Mouse (Mus musculus): ENCODE measurements around the gene Ush2a. TPM values are rescaled to one million over a fixed set of nuclear protein-coding genes. Genes with fewer than 3 reads are reported as not detected.

Gene Ush2a
- polyA plus RNA-seq, 1 experiment from 2014 or later = 0.15 TPM

DNA sequence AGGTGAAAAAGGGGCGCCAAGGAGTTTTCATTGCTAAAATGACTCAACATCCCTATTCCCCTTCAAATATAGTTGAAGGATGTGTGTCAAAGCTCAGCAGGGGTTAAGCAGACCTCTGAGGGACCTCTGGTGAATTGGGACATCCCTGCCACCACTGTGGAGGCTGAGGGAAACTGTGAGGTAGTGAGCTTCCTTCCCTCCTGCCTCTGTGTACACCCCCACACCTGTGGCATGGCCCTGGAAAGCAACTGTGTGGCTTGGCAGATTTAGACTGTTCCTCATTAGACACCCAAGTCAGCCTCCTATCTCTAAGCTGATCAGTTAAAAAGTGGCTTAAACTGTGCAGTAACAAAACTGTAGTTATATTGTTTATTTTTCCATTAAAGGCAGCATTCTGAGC is 275.2 kb downstream of the Ush2a start:
- Histone ChIP-seq H3K27ac (replicated peaks; ENCODE audit: low read depth, low read length) (no peak overlapping the region), H3K4me3 (ENCODE audit: low read depth, low read length) (no peak overlapping the region), H3K36me3 (ENCODE audit: control insufficient read depth, insufficient read depth, low read length) (no peaks in the 10 kb centered on the region), H3K9ac (ENCODE audit: low read length) (no peak overlapping the region), H3K4me2 (ENCODE audit: low read depth, severe bottlenecking) (no peak overlapping the region), H3K27me3 (ENCODE audit: control insufficient read depth, insufficient read depth, low read length) (no peaks in the 10 kb centered on the region), H3K4me1 (ENCODE audit: control insufficient read depth, insufficient read depth, low read length) (no peaks in the 10 kb centered on the region), H3K9me3 (ENCODE audit: control insufficient read depth, low read length) (no peaks in the 10 kb centered on the region)
- DNase-seq (ENCODE audit: low spot score) (no peak), ATAC-seq (ENCODE audit: insufficient number of reproducible peaks, low FRiP score, low TSS enrichment, low read depth) (no peak)
- 75% methylated on average over 1 of the region's 1 CpGs for WGBS

DNA sequence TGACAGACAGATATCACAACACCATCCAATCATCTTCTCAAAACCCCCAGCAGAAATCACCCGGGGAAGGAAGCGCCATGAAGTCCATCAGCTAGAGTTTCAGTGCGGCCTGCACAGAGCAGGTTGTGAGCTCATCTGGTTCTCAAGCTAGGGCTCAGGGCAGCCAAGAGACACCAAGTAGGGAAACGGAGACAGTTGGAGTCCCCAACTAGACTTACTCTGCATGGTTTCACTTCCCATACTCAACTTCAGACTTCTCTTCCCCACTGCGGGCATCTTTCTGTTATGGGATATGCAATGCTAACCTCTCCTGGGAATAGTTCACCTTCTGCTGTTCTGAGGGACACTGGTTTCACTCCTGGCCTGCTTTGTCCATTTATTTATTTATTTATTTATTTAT is 277.8 kb downstream of the Ush2a start:
- H3K4me3 ChIP-seq (ENCODE audit: low read depth, low read length) = no peak overlapping the region
- no peaks in the 10 kb centered on the region for H3K27me3 ChIP-seq (ENCODE audit: control insufficient read depth, insufficient read depth, low read length)
- no peaks in the 10 kb centered on the region for H3K9me3 ChIP-seq (ENCODE audit: control insufficient read depth, low read length)
- no peak overlapping the region for H3K4me2 ChIP-seq (ENCODE audit: low read depth, severe bottlenecking)
- WGBS = 93% methylated on average over 5 of the region's 5 CpGs
- H3K9ac ChIP-seq (ENCODE audit: low read length) = no peak overlapping the region
- DNase-seq (ENCODE audit: low spot score) = no peak
- H3K27ac ChIP-seq (replicated peaks; ENCODE audit: low read depth, low read length) = no peak overlapping the region
- no peak for ATAC-seq (ENCODE audit: insufficient number of reproducible peaks, low FRiP score, low TSS enrichment, low read depth)
- no peaks in the 10 kb centered on the region for H3K36me3 ChIP-seq (ENCODE audit: control insufficient read depth, insufficient read depth, low read length)
- H3K4me1 ChIP-seq (ENCODE audit: control insufficient read depth, insufficient read depth, low read length) = no peaks in the 10 kb centered on the region

DNA sequence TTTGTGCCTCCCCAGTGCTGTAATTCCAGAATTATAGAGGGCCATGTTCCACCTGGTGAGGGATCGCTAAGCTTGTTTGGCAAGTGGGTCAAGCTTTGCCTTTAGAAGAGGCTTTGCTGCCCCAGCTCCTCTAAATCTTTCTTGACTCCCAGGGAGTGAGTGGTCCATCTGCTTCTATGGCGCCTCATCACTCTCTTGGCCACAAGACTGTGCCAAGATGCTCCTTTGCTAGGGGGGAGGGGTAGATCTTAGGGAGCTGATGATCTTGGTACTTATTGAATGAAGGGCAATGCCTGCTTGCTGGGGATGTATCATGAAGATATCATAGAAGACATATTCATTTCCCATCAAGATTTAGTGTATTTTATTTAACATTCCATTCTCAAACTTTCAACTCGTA is 279.7 kb downstream of the Ush2a start:
- Histone ChIP-seq H3K4me3 (ENCODE audit: low read depth, low read length) (no peak overlapping the region), H3K27me3 (ENCODE audit: control insufficient read depth, insufficient read depth, low read length) (no peaks in the 10 kb centered on the region), H3K9me3 (ENCODE audit: control insufficient read depth, low read length) (no peaks in the 10 kb centered on the region), H3K4me1 (ENCODE audit: control insufficient read depth, insufficient read depth, low read length) (no peaks in the 10 kb centered on the region), H3K4me2 (ENCODE audit: low read depth, severe bottlenecking) (no peak overlapping the region), H3K9ac (ENCODE audit: low read length) (no peak overlapping the region), H3K27ac (replicated peaks; ENCODE audit: low read depth, low read length) (no peak overlapping the region), H3K36me3 (ENCODE audit: control insufficient read depth, insufficient read depth, low read length) (no peaks in the 10 kb centered on the region)
- no peak for ATAC-seq (ENCODE audit: insufficient number of reproducible peaks, low FRiP score, low TSS enrichment, low read depth)
- WGBS = 90% methylated on average over 3 of the region's 3 CpGs
- no peak for DNase-seq (ENCODE audit: low spot score)

DNA sequence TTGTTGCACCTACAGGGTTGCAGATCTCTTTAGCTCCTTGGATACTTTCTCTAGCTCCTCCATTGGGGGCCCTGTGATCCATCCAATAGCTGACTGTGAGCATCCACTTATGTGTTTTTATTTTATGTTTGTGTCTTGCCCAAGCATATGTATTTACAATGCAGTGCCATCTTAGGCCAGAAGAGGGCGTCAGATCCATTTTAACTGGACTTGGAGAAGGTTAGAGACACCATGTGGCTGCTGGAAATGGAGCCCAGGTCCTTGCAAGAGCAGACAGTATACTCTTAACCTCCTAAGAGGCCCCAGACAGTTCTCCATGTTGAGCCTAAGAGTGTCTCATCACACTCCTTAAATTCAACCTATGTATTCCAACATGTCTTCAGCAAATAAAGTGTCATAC is 281.5 kb downstream of the Ush2a start:
- Histone ChIP-seq H3K4me3 (ENCODE audit: low read depth, low read length) (no peak overlapping the region), H3K9me3 (ENCODE audit: control insufficient read depth, low read length) (no peaks in the 10 kb centered on the region), H3K27me3 (ENCODE audit: control insufficient read depth, insufficient read depth, low read length) (no peaks in the 10 kb centered on the region), H3K9ac (ENCODE audit: low read length) (no peak overlapping the region), H3K36me3 (ENCODE audit: control insufficient read depth, insufficient read depth, low read length) (no peaks in the 10 kb centered on the region), H3K4me2 (ENCODE audit: low read depth, severe bottlenecking) (no peak overlapping the region), H3K4me1 (ENCODE audit: control insufficient read depth, insufficient read depth, low read length) (no peaks in the 10 kb centered on the region), H3K27ac (replicated peaks; ENCODE audit: low read depth, low read length) (no peak overlapping the region)
- no peak for DNase-seq (ENCODE audit: low spot score)
- WGBS = 36% methylated on average over 1 of the region's 1 CpGs
- ATAC-seq (ENCODE audit: insufficient number of reproducible peaks, low FRiP score, low TSS enrichment, low read depth) = no peak

DNA sequence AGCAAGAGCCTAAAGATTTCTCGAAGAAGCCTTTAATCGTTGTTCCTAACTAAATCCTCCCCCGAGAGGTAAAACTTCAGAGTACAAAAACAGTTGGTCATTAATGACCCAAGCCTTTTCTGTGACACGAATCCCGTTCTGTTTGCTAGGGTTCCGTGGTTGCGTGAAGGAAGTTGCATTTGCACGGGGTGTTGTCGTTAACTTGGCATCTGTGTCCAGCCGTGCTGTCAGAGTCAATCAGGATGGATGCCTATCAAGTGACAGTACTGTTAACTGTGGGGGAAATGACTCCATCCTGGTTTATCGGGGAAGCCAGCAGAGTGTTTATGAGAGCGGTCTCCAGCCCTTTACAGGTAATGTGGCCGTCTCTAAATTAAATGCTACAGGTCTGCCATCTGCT is 287.9 kb downstream of the Ush2a start:
- Histone ChIP-seq H3K4me2 (ENCODE audit: low read depth, severe bottlenecking) (no peak overlapping the region), H3K27me3 (ENCODE audit: control insufficient read depth, insufficient read depth, low read length) (no peaks in the 10 kb centered on the region), H3K27ac (replicated peaks; ENCODE audit: low read depth, low read length) (no peak overlapping the region), H3K9ac (ENCODE audit: low read length) (no peak overlapping the region), H3K36me3 (ENCODE audit: control insufficient read depth, insufficient read depth, low read length) (no peaks in the 10 kb centered on the region), H3K4me1 (ENCODE audit: control insufficient read depth, insufficient read depth, low read length) (peaks cover 5% of the 10 kb centered on the region), H3K4me3 (ENCODE audit: low read depth, low read length) (no peak overlapping the region), H3K9me3 (ENCODE audit: control insufficient read depth, low read length) (no peaks in the 10 kb centered on the region)
- no peak for ATAC-seq (ENCODE audit: insufficient number of reproducible peaks, low FRiP score, low TSS enrichment, low read depth)
- DNase-seq (ENCODE audit: low spot score) = peak; percentile 56
- 30% methylated on average over 13 of the region's 13 CpGs for WGBS

DNA sequence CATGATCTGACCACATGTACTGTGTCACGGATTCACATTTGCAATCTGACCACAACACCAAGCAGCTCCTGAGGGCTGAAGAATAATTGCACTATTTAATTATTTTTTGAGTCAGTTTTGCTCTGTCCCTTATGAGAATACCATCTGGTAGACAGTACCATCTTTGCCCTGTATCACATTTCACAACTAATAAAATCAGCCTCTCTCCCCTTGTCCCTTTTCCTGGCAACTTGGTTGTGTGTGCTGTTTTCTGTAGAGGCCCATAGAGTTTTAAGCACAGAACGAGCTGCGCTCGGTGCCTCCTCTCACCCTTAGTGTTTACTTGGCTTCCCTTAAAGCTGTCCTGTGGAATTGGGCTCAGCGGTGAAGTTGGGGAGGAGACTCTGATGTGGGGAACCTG is 290.0 kb downstream of the Ush2a start:
- peaks cover 5% of the 10 kb centered on the region for H3K4me1 ChIP-seq (ENCODE audit: control insufficient read depth, insufficient read depth, low read length)
- no peaks in the 10 kb centered on the region for H3K36me3 ChIP-seq (ENCODE audit: control insufficient read depth, insufficient read depth, low read length)
- H3K9me3 ChIP-seq (ENCODE audit: control insufficient read depth, low read length) = no peaks in the 10 kb centered on the region
- H3K9ac ChIP-seq (ENCODE audit: low read length) = no peak overlapping the region
- H3K4me3 ChIP-seq (ENCODE audit: low read depth, low read length) = no peak overlapping the region
- 55% methylated on average over 5 of the region's 5 CpGs for WGBS
- DNase-seq (ENCODE audit: low spot score) (no peak), ATAC-seq (ENCODE audit: insufficient number of reproducible peaks, low FRiP score, low TSS enrichment, low read depth) (no peak)
- H3K27ac ChIP-seq (replicated peaks; ENCODE audit: low read depth, low read length) = no peak overlapping the region
- H3K27me3 ChIP-seq (ENCODE audit: control insufficient read depth, insufficient read depth, low read length) = no peaks in the 10 kb centered on the region
- H3K4me2 ChIP-seq (ENCODE audit: low read depth, severe bottlenecking) = no peak overlapping the region

DNA sequence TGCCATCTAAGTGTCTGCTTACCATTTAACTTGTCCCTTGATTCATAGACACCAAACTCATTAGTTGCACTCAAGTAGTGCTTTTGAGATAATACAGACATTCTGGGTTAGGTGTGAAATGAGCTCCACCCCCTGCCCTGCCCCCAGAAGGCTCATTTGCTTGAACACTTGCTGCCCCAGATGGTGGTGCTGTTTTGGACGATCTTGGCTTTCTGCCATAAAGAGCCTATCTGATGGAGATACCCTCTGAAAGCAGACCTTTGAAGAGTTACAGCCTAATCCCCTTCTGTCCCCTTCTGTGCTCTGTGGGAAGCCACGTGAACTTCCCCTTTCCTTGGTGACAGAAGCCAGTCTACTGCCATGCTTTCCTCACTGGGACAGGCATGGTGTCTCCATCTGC is 297.1 kb downstream of the Ush2a start:
- 10% methylated on average over 2 of the region's 2 CpGs for WGBS
- Histone ChIP-seq H3K9me3 (ENCODE audit: control insufficient read depth, low read length) (no peaks in the 10 kb centered on the region), H3K36me3 (ENCODE audit: control insufficient read depth, insufficient read depth, low read length) (no peaks in the 10 kb centered on the region), H3K4me3 (ENCODE audit: low read depth, low read length) (no peak overlapping the region), H3K27ac (replicated peaks; ENCODE audit: low read depth, low read length) (no peak overlapping the region), H3K4me2 (ENCODE audit: low read depth, severe bottlenecking) (no peak overlapping the region), H3K27me3 (ENCODE audit: control insufficient read depth, insufficient read depth, low read length) (no peaks in the 10 kb centered on the region), H3K9ac (ENCODE audit: low read length) (no peak overlapping the region), H3K4me1 (ENCODE audit: control insufficient read depth, insufficient read depth, low read length) (no peaks in the 10 kb centered on the region)
- DNase-seq (ENCODE audit: low spot score) = no peak
- ATAC-seq (ENCODE audit: insufficient number of reproducible peaks, low FRiP score, low TSS enrichment, low read depth) = no peak

DNA sequence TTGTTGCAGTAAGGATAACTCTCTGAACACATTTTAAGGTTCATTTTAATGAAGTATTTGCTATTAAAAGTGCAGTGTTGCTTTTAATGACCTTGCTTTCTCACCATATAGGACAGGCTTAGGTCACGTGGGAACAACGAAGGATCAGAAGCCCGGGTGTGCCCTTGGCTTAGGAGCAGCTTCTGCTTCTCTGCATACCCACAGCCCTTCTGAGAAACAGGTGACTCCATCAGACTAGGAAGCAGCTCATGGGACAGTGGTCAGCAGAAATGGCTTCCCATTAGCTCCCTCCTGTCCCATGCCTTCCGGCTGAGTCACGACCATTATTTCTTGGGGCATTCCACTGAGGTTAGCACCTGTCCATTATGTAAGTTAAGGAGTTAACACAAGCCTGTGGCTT is 304.4 kb downstream of the Ush2a start:
- 79% methylated on average over 5 of the region's 5 CpGs for WGBS
- H3K4me2 ChIP-seq (ENCODE audit: low read depth, severe bottlenecking) = no peak overlapping the region
- no peak for ATAC-seq (ENCODE audit: insufficient number of reproducible peaks, low FRiP score, low TSS enrichment, low read depth)
- H3K9ac ChIP-seq (ENCODE audit: low read length) = no peak overlapping the region
- no peak overlapping the region for H3K27ac ChIP-seq (replicated peaks; ENCODE audit: low read depth, low read length)
- H3K4me3 ChIP-seq (ENCODE audit: low read depth, low read length) = no peak overlapping the region
- H3K36me3 ChIP-seq (ENCODE audit: control insufficient read depth, insufficient read depth, low read length) = no peaks in the 10 kb centered on the region
- no peaks in the 10 kb centered on the region for H3K9me3 ChIP-seq (ENCODE audit: control insufficient read depth, low read length)
- no peaks in the 10 kb centered on the region for H3K27me3 ChIP-seq (ENCODE audit: control insufficient read depth, insufficient read depth, low read length)
- no peaks in the 10 kb centered on the region for H3K4me1 ChIP-seq (ENCODE audit: control insufficient read depth, insufficient read depth, low read length)
- no peak for DNase-seq (ENCODE audit: low spot score)

DNA sequence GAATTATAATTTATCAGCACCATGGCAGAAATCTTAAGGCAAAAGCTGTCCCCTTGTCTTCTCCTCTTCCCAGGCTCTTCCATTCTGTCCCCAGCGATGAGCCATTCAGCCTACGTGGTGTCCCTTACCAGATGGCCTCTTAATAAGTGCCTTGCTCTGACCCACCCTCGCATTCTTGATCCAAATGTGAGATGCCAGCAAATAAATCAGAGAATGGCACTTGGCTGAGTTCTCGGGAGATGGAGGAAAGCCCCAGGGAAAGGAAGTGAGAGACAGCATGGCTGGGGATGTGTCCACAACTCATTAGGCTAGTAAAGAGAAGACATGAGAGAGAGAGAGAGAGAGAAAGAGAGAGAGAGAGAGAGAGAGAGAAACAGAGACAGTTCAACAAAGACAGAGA is 305.7 kb downstream of the Ush2a start:
- no peaks in the 10 kb centered on the region for H3K9me3 ChIP-seq (ENCODE audit: control insufficient read depth, low read length)
- no peak for ATAC-seq (ENCODE audit: insufficient number of reproducible peaks, low FRiP score, low TSS enrichment, low read depth)
- WGBS = 58% methylated on average over 4 of the region's 4 CpGs
- DNase-seq (ENCODE audit: low spot score) = no peak
- no peak overlapping the region for H3K4me2 ChIP-seq (ENCODE audit: low read depth, severe bottlenecking)
- H3K9ac ChIP-seq (ENCODE audit: low read length) = no peak overlapping the region
- H3K27ac ChIP-seq (replicated peaks; ENCODE audit: low read depth, low read length) = no peak overlapping the region
- no peak overlapping the region for H3K4me3 ChIP-seq (ENCODE audit: low read depth, low read length)
- no peaks in the 10 kb centered on the region for H3K4me1 ChIP-seq (ENCODE audit: control insufficient read depth, insufficient read depth, low read length)
- no peaks in the 10 kb centered on the region for H3K36me3 ChIP-seq (ENCODE audit: control insufficient read depth, insufficient read depth, low read length)
- H3K27me3 ChIP-seq (ENCODE audit: control insufficient read depth, insufficient read depth, low read length) = no peaks in the 10 kb centered on the region
